In genomic region chr6:31518338-31518698, GRCm38 (mm10) we compare ENCODE assay signal across 9 mouse cellular contexts. TPM values are rescaled to one million over a fixed set of nuclear protein-coding genes. Genes with fewer than 3 reads are reported as not detected.
DNase-seq lines count a peak whose midpoint lies in the region; ATAC-seq and TF ChIP-seq lines count a peak whose summit lies in the region.
"Had no signal": no experiment of that assay in that cellular context is flagged by ENCODE, and none has a peak within 500 bp of the region (broad histone marks: within the 10 kb centered on the region; RNA-seq: fewer than 3 reads in every experiment).

No protein-coding gene starts in this region.

- no peak overlapping the region for H3K4me3 ChIP-seq in intestine, embryonic 14.5 days (ENCODE audit: low read depth, low read length)
- no peak overlapping the region for H3K4me3 ChIP-seq in intestine, embryonic 15.5 days (replicated peaks)
- no peak overlapping the region for H3K4me3 ChIP-seq in midbrain, postnatal 0 days (ENCODE audit: low read depth, low read length)
- H3K4me3 ChIP-seq: hindbrain, embryonic 10.5 days had no signal

- TF ChIP-seq CTCF in midbrain, postnatal 0 days (IDR thresholded peaks at IDR 0.05), result no peak

- WGBS in intestine, embryonic 14.5 days, result 83% methylated on average over 2 of the region's 2 CpGs
- WGBS in intestine, embryonic 15.5 days, result 54% methylated on average over 2 of the region's 2 CpGs
- 80% methylated on average over 2 of the region's 2 CpGs for WGBS in midbrain, postnatal 0 days

- DNase-seq in intestine, embryonic 14.5 days (ENCODE audit: low spot score), result peak; percentile 40
- DNase-seq in adrenal gland, postnatal 14 days, result peak; percentile 70
- peak; percentile 39 to 41 for DNase-seq in heart, postnatal 36 days
- peak; percentile 89 for DNase-seq in lung, postnatal 36 days
- no peak for DNase-seq in right cerebral cortex, adult 18-20 months
- no peak for DNase-seq in midbrain, postnatal 0 days (ENCODE audit: low spot score)

- ATAC-seq in intestine, embryonic 14.5 days (replicated peaks; ENCODE audit: low FRiP score, low TSS enrichment, low read depth), result no peak
- ATAC-seq in intestine, embryonic 15.5 days, result no peak
- no peak for ATAC-seq in granulocyte monocyte progenitor cell, adult 5-6 weeks (replicated peaks; ENCODE audit: poor library complexity, severe bottlenecking)
- ATAC-seq in midbrain, postnatal 0 days (ENCODE audit: low FRiP score), result no peak

- H3K4me1 ChIP-seq in intestine, embryonic 14.5 days (replicated peaks; ENCODE audit: control insufficient read depth, insufficient read depth, low read length), result no peaks in the 10 kb centered on the region
- no peaks in the 10 kb centered on the region for H3K4me1 ChIP-seq in intestine, embryonic 15.5 days (replicated peaks)
- peaks cover 5% of the 10 kb centered on the region; the same call in 1 of the 2 replicates for H3K4me1 ChIP-seq in midbrain, postnatal 0 days (ENCODE audit: insufficient read depth, low read length)

- no peaks in the 10 kb centered on the region for H3K27me3 ChIP-seq in intestine, embryonic 14.5 days (replicated peaks; ENCODE audit: control insufficient read depth, insufficient read depth, low read length)
- H3K27me3 ChIP-seq in intestine, embryonic 15.5 days (replicated peaks), result no peaks in the 10 kb centered on the region
- no peaks in the 10 kb centered on the region for H3K27me3 ChIP-seq in midbrain, postnatal 0 days (ENCODE audit: insufficient read depth, low read length)

- H3K4me2 ChIP-seq in intestine, embryonic 14.5 days (ENCODE audit: low read length), result no peak overlapping the region
- no peak overlapping the region for H3K4me2 ChIP-seq in intestine, embryonic 15.5 days (replicated peaks)
- no peak overlapping the region for H3K4me2 ChIP-seq in midbrain, postnatal 0 days (ENCODE audit: low read depth, low read length, poor library complexity, severe bottlenecking)

- peaks cover 27% of the 10 kb centered on the region; the same call in 1 of the 2 replicates for H3K36me3 ChIP-seq in intestine, embryonic 14.5 days (ENCODE audit: control insufficient read depth, insufficient read depth, low read length)
- H3K36me3 ChIP-seq in intestine, embryonic 15.5 days, result no peaks in the 10 kb centered on the region
- H3K36me3 ChIP-seq in midbrain, postnatal 0 days (ENCODE audit: insufficient read depth, low read length), result no peaks in the 10 kb centered on the region

- no peak overlapping the region for H3K9ac ChIP-seq in intestine, embryonic 14.5 days (ENCODE audit: low read length)
- H3K9ac ChIP-seq in intestine, embryonic 15.5 days, result no peak overlapping the region
- H3K9ac ChIP-seq in midbrain, postnatal 0 days (replicated peaks; ENCODE audit: low read length, poor library complexity, severe bottlenecking), result no peak overlapping the region

- intact Hi-C loops in heart, postnatal 36 days (cut with DNase I), result no loop called here

- no peak overlapping the region for H3K27ac ChIP-seq in intestine, embryonic 14.5 days (ENCODE audit: low read depth)
- H3K27ac ChIP-seq in intestine, embryonic 15.5 days, result no peak overlapping the region
- H3K27ac ChIP-seq in midbrain, postnatal 0 days (ENCODE audit: low read depth, low read length), result no peak overlapping the region
- H3K27ac ChIP-seq: hindbrain, embryonic 10.5 days had no signal

- H3K9me3 ChIP-seq in intestine, embryonic 14.5 days (ENCODE audit: control insufficient read depth, low read length), result no peaks in the 10 kb centered on the region
- H3K9me3 ChIP-seq in intestine, embryonic 15.5 days, result no peaks in the 10 kb centered on the region
- no peaks in the 10 kb centered on the region for H3K9me3 ChIP-seq in midbrain, postnatal 0 days (ENCODE audit: low read length)
- H3K9me3 ChIP-seq: hindbrain, embryonic 10.5 days had no signal

RNA-seq across cellular contexts. Expression of gene Podxl, which starts 45.5 kb away (rescaled TPM):
- polyA plus RNA-seq in intestine, embryonic 14.5 days (2014; fragmentation: Nextera tagmentation; extraction: Ambion mirVana), result 38.9 and 41.1 TPM in 2 replicates
- 45.0 and 45.3 TPM in 2 replicates for polyA plus RNA-seq in intestine, embryonic 15.5 days (2015; fragmentation: Nextera tagmentation; extraction: Ambion mirVana)
- 49.5 and 49.6 TPM in 2 replicates for total RNA-seq in adrenal gland, postnatal 14 days (2021)
- 10 to 100 TPM; 71.9 to 90.8 TPM for total RNA-seq in heart, postnatal 36 days (2021)
- total RNA-seq in granulocyte monocyte progenitor cell, adult 5-6 weeks (2014; fragmentation: Nextera tagmentation), result not detected in 2 replicates
- total RNA-seq in granulocyte monocyte progenitor cell, adult 5-6 weeks (2017), result 0.05 TPM in 1 of 2 replicates, not detected in the other
- total RNA-seq in midbrain, postnatal 0 days (2014; rRNA removed), result 15.1 and 16.3 TPM in 2 replicates
- 5.7 and 6.0 TPM in 2 replicates for polyA plus RNA-seq in midbrain, postnatal 0 days (2015; fragmentation: Nextera tagmentation; extraction: Ambion mirVana)

Comparison
In these comparisons a context has a peak if more than half of its experiments do, and no peak if none do; other contexts are left out.
1. DNase-seq: peak in intestine, embryonic 14.5 days (single experiment), adrenal gland, postnatal 14 days (single experiment), heart, postnatal 36 days (2 of 2) and lung, postnatal 36 days (single experiment); none in right cerebral cortex, adult 18-20 months (single experiment) and midbrain, postnatal 0 days (single experiment).
2. RNA of gene Podxl, which starts 45.5 kb away (total RNA-seq): 71.9 to 90.8 TPM in heart, postnatal 36 days, 49.5 to 49.6 TPM in adrenal gland, postnatal 14 days and 15.1 to 16.3 TPM in midbrain, postnatal 0 days; 0.05 TPM in granulocyte monocyte progenitor cell, adult 5-6 weeks; every median in the first group is over 10 times any median in the second.